In genomic region chr6:31285981-31286737, GRCm38 (mm10) we compare ENCODE assay signal across 25 mouse cellular contexts.
A peak's percentile ranks its signal among the peaks of the same experiment; 100 is the strongest.
DNase-seq lines count a peak whose midpoint lies in the region; ATAC-seq lines count a peak whose summit lies in the region.
"Had no signal": no experiment of that assay in that cellular context is flagged by ENCODE, and none has a peak within 500 bp of the region (broad histone marks: within the 10 kb centered on the region; RNA-seq: fewer than 3 reads in every experiment).

No protein-coding gene starts in this region.

- WGBS in midbrain, embryonic 11.5 days: 94% methylated on average over 11 of the region's 11 CpGs
- 89% methylated on average over 11 of the region's 11 CpGs for WGBS in midbrain, embryonic 13.5 days
- 61% methylated on average over 11 of the region's 11 CpGs for WGBS in liver, embryonic 12.5 days (ENCODE audit: insufficient replicate concordance)

- H3K9ac ChIP-seq in midbrain, embryonic 11.5 days (ENCODE audit: low read length): no peak overlapping the region
- H3K9ac ChIP-seq in midbrain, embryonic 13.5 days (replicated peaks): no peak overlapping the region
- H3K9ac ChIP-seq in liver, embryonic 12.5 days: no peak overlapping the region
- H3K9ac ChIP-seq: forebrain, embryonic 13.5 days; heart, embryonic 12.5 days; liver, embryonic 14.5 days; lung, embryonic 15.5 days; neural tube, embryonic 13.5 days; stomach, embryonic 15.5 days had no signal

- H3K9me3 ChIP-seq in midbrain, embryonic 11.5 days (ENCODE audit: control insufficient read depth, low read length): no peaks in the 10 kb centered on the region
- H3K9me3 ChIP-seq in midbrain, embryonic 13.5 days: no peaks in the 10 kb centered on the region
- no peaks in the 10 kb centered on the region for H3K9me3 ChIP-seq in liver, embryonic 12.5 days (replicated peaks)
- H3K9me3 ChIP-seq: forebrain, embryonic 13.5 days; heart, embryonic 12.5 days; hindbrain, embryonic 10.5 days; lung, embryonic 15.5 days; megakaryocyte, embryonic 14.5 days; neural tube, embryonic 13.5 days; stomach, embryonic 15.5 days had no signal

- peaks cover 3% of the 10 kb centered on the region; the same call in 1 of the 2 replicates for H3K4me1 ChIP-seq in midbrain, embryonic 11.5 days (ENCODE audit: control insufficient read depth, insufficient read depth, low read length)
- H3K4me1 ChIP-seq in midbrain, embryonic 13.5 days (replicated peaks): peaks cover 13% of the 10 kb centered on the region
- H3K4me1 ChIP-seq in liver, embryonic 12.5 days: no peaks in the 10 kb centered on the region

- H3K36me3 ChIP-seq in midbrain, embryonic 11.5 days (ENCODE audit: control insufficient read depth, insufficient read depth, low read length): no peaks in the 10 kb centered on the region
- no peaks in the 10 kb centered on the region for H3K36me3 ChIP-seq in midbrain, embryonic 13.5 days
- no peaks in the 10 kb centered on the region for H3K36me3 ChIP-seq in liver, embryonic 12.5 days
- H3K36me3 ChIP-seq: heart, embryonic 12.5 days; hindbrain, embryonic 10.5 days; lung, embryonic 15.5 days; neural tube, embryonic 13.5 days; stomach, embryonic 15.5 days had no signal

- no peak overlapping the region for H3K4me2 ChIP-seq in midbrain, embryonic 11.5 days
- H3K4me2 ChIP-seq in midbrain, embryonic 13.5 days (replicated peaks): no peak overlapping the region
- H3K4me2 ChIP-seq in liver, embryonic 12.5 days: no peak overlapping the region
- H3K4me2 ChIP-seq: forebrain, embryonic 13.5 days; heart, embryonic 12.5 days; lung, embryonic 15.5 days; neural tube, embryonic 13.5 days; stomach, embryonic 15.5 days had no signal

- H3K27me3 ChIP-seq in midbrain, embryonic 11.5 days (ENCODE audit: control insufficient read depth, insufficient read depth, low read length): no peaks in the 10 kb centered on the region
- no peaks in the 10 kb centered on the region for H3K27me3 ChIP-seq in midbrain, embryonic 13.5 days
- peaks cover 14% of the 10 kb centered on the region for H3K27me3 ChIP-seq in liver, embryonic 12.5 days (replicated peaks)
- H3K27me3 ChIP-seq: forebrain, embryonic 13.5 days; lung, embryonic 15.5 days; neural tube, embryonic 13.5 days; stomach, embryonic 15.5 days had no signal

- H3K27ac ChIP-seq in midbrain, embryonic 11.5 days (ENCODE audit: low read depth, low read length): no peak overlapping the region
- no peak overlapping the region for H3K27ac ChIP-seq in midbrain, embryonic 13.5 days
- no peak overlapping the region for H3K27ac ChIP-seq in liver, embryonic 12.5 days
- H3K27ac ChIP-seq: forebrain, embryonic 13.5 days; hindbrain, embryonic 10.5 days; liver, embryonic 14.5 days; lung, embryonic 15.5 days; neural tube, embryonic 13.5 days; stomach, embryonic 15.5 days had no signal

- ATAC-seq in cerebellum, adult (ENCODE audit: insufficient number of reproducible peaks, low FRiP score, low TSS enrichment): no peak
- no peak for ATAC-seq in midbrain, embryonic 11.5 days (ENCODE audit: low FRiP score)
- ATAC-seq in midbrain, embryonic 13.5 days: no peak
- ATAC-seq in liver, embryonic 12.5 days: no peak
- ATAC-seq: forebrain, embryonic 13.5 days; intestine, postnatal 0 days; midbrain, embryonic 16.5 days had no signal

- H3K4me3 ChIP-seq in midbrain, embryonic 11.5 days (ENCODE audit: low read depth, low read length): no peak overlapping the region
- H3K4me3 ChIP-seq in midbrain, embryonic 13.5 days (replicated peaks): no peak overlapping the region
- no peak overlapping the region for H3K4me3 ChIP-seq in liver, embryonic 12.5 days
- H3K4me3 ChIP-seq: forebrain, embryonic 13.5 days; heart, embryonic 12.5 days; hindbrain, embryonic 10.5 days; lung, embryonic 15.5 days; megakaryocyte, embryonic 14.5 days; myocyte; neural tube, embryonic 13.5 days; stomach, embryonic 15.5 days had no signal

- DNase-seq in cerebellum, adult 9-11 months: peak; percentile 23
- peak; percentile 31 for DNase-seq in midbrain, embryonic 11.5 days (ENCODE audit: low spot score, missing footprints)
- peak; percentile 77 for DNase-seq in brain, adult 2 months (ENCODE audit: low read depth, low spot score)
- DNase-seq in spleen, adult 12 weeks (ENCODE audit: low spot score): no peak
- DNase-seq: adrenal gland, postnatal 25 days; heart, postnatal 10 days; kidney, postnatal 25 days; lung, postnatal 36 days; right cerebral cortex, adult 18-20 months; right cerebral cortex, postnatal 4 days; thymus, adult 2 months had no signal
